Mouse (Mus musculus) hindbrain, embryonic 12.5 days (tissue): ENCODE results near the gene Mllt10. TPM values are rescaled to one million over a fixed set of nuclear protein-coding genes. Genes with fewer than 3 reads are reported as not detected.

Source experiments
- ATAC-seq: fragments of 200-750 bp; cut with Nextera tagmentation; 2 replicates; pipeline ENCODE4 v1.8.0; 2017; ENCODE audit warnings: moderate TSS enrichment; ENCODE audit not compliant: low FRiP score
- H3K27ac ChIP-seq: fragments of 300-500 bp; sonication (generic); 2 replicates; pipeline ENCODE4 v1.5.1; 2016; ENCODE audit warnings: mild to moderate bottlenecking
- H3K27me3 ChIP-seq: fragments of 300-500 bp; sonication (generic); 2 replicates; pipeline ENCODE4 v1.6.1; 2016; ENCODE audit warnings: mild to moderate bottlenecking
- H3K36me3 ChIP-seq: fragments of 300-500 bp; sonication (generic); 2 replicates; pipeline ENCODE4 v1.6.1; 2016; ENCODE audit warnings: mild to moderate bottlenecking
- H3K4me1 ChIP-seq: fragments of 300-500 bp; sonication (generic); 2 replicates; pipeline ENCODE4 v1.6.1; 2016
- H3K4me2 ChIP-seq: fragments of 300-500 bp; sonication (generic); replicated peaks from 2 replicates; pipeline ENCODE4 v1.6.1; 2016; ENCODE audit warnings: mild to moderate bottlenecking
- H3K4me3 ChIP-seq: fragments of 300-500 bp; sonication (generic); 2 replicates; pipeline ENCODE4 v1.5.1; 2016; ENCODE audit warnings: mild to moderate bottlenecking
- H3K9ac ChIP-seq: fragments of 300-500 bp; sonication (generic); 2 replicates; pipeline ENCODE4 v1.6.1; 2016; ENCODE audit warnings: mild to moderate bottlenecking, moderate library complexity
- H3K9me3 ChIP-seq: fragments of 300-500 bp; sonication (generic); replicated peaks from 2 replicates; pipeline ENCODE4 v1.6.1; 2016; ENCODE audit warnings: mild to moderate bottlenecking
- WGBS: fragments of 180-500 bp; shearing (Covaris S2); methylation state at CpG from one replicate; pipeline ENCODE4 v1.1.7; 2016; 5-methylcytosine and 5-hydroxymethylcytosine counted together
- polyA plus RNA-seq: library from polyadenylated mRNA; unstranded; fragments of >200 nt; fragmentation: Nextera tagmentation; extraction: Ambion mirVana; gene quantifications from 2 replicates; pipeline ENCODE4 v1.2.1, GENCODE M21; 2016

Mllt10 gene
- polyA plus RNA-seq, 1 experiment from 2014 or later = 70.8 TPM

GRCm38 (mm10) chr2:18201820-18202462, 146.9 kb downstream of the Mllt10 start:
- no peak for ATAC-seq
- 95% methylated on average over 1 of the region's 1 CpGs for WGBS
- no peak overlapping the region for H3K4me2 ChIP-seq
- no peak overlapping the region for H3K27ac ChIP-seq
- H3K4me3 ChIP-seq = no peak overlapping the region
- H3K9ac ChIP-seq = no peak overlapping the region
- no peaks in the 10 kb centered on the region for H3K9me3 ChIP-seq
- H3K27me3 ChIP-seq = no peaks in the 10 kb centered on the region
- H3K4me1 ChIP-seq = peaks cover 4% of the 10 kb centered on the region; the same call in 1 of the 2 replicates
- H3K36me3 ChIP-seq = peaks cover 39% of the 10 kb centered on the region

GRCm38 (mm10) chr2:18202923-18203322, 147.9 kb downstream of the Mllt10 start:
- no peak for ATAC-seq
- H3K9me3 ChIP-seq = no peaks in the 10 kb centered on the region
- 93% methylated on average over 4 of the region's 4 CpGs for WGBS
- H3K9ac ChIP-seq = no peak overlapping the region
- H3K4me2 ChIP-seq = no peak overlapping the region
- peaks cover 4% of the 10 kb centered on the region; the same call in 1 of the 2 replicates for H3K4me1 ChIP-seq
- no peak overlapping the region for H3K27ac ChIP-seq
- peaks cover 39% of the 10 kb centered on the region for H3K36me3 ChIP-seq
- H3K27me3 ChIP-seq = no peaks in the 10 kb centered on the region
- H3K4me3 ChIP-seq = no peak overlapping the region

- peaks cover 49% of the 10 kb centered on the region for H3K36me3 ChIP-seq
- H3K4me1 ChIP-seq = peaks cover 4% of the 10 kb centered on the region; the same call in 1 of the 2 replicates
- H3K27ac ChIP-seq = no peak overlapping the region
- no peak overlapping the region for H3K4me2 ChIP-seq
- H3K9me3 ChIP-seq = no peaks in the 10 kb centered on the region
- WGBS = 83% methylated on average over 3 of the region's 3 CpGs
- no peak for ATAC-seq
- H3K9ac ChIP-seq = no peak overlapping the region
- no peaks in the 10 kb centered on the region for H3K27me3 ChIP-seq
- no peak overlapping the region for H3K4me3 ChIP-seq
Measured at GRCm38 (mm10) chr2:18205118-18205517, 150.1 kb downstream of the Mllt10 start.

- Histone ChIP-seq H3K9ac (no peak overlapping the region), H3K4me3 (no peak overlapping the region), H3K4me2 (no peak overlapping the region), H3K4me1 (peaks cover 4% of the 10 kb centered on the region; the same call in 1 of the 2 replicates), H3K9me3 (no peaks in the 10 kb centered on the region), H3K36me3 (peaks cover 60% of the 10 kb centered on the region), H3K27me3 (no peaks in the 10 kb centered on the region), H3K27ac (0 out of 2 replicates have a peak overlapping the region, but pooled peaks have one; percentile 44)
- ATAC-seq = peak; percentile 73; the same call in 1 of the 2 replicates
- 74% methylated on average over 10 of the region's 10 CpGs for WGBS
Measured at GRCm38 (mm10) chr2:18206811-18207210, 151.8 kb downstream of the Mllt10 start.

GRCm38 (mm10) chr2:18208578-18208977, 153.5 kb downstream of the Mllt10 start:
- H3K4me1 ChIP-seq = peaks cover 4% of the 10 kb centered on the region; the same call in 1 of the 2 replicates
- ATAC-seq = no peak
- no peaks in the 10 kb centered on the region for H3K27me3 ChIP-seq
- 84% methylated on average over 6 of the region's 6 CpGs for WGBS
- no peak overlapping the region for H3K4me2 ChIP-seq
- H3K9ac ChIP-seq = no peak overlapping the region
- peaks cover 61% of the 10 kb centered on the region for H3K36me3 ChIP-seq
- H3K27ac ChIP-seq = no peak overlapping the region
- no peak overlapping the region for H3K4me3 ChIP-seq
- no peaks in the 10 kb centered on the region for H3K9me3 ChIP-seq

GRCm38 (mm10) chr2:18209211-18209823, 154.3 kb downstream of the Mllt10 start:
- no peak overlapping the region for H3K9ac ChIP-seq
- ATAC-seq = no peak
- H3K4me3 ChIP-seq = no peak overlapping the region
- WGBS = 86% methylated on average over 7 of the region's 7 CpGs
- peaks cover 4% of the 10 kb centered on the region; the same call in 1 of the 2 replicates for H3K4me1 ChIP-seq
- H3K36me3 ChIP-seq = peaks cover 64% of the 10 kb centered on the region
- no peak overlapping the region for H3K27ac ChIP-seq
- H3K27me3 ChIP-seq = no peaks in the 10 kb centered on the region
- H3K9me3 ChIP-seq = no peaks in the 10 kb centered on the region
- no peak overlapping the region for H3K4me2 ChIP-seq

- no peak for ATAC-seq
- Histone ChIP-seq H3K9me3 (no peaks in the 10 kb centered on the region), H3K4me3 (no peak overlapping the region), H3K9ac (no peak overlapping the region), H3K36me3 (peaks cover 71% of the 10 kb centered on the region), H3K4me1 (peaks cover 4% of the 10 kb centered on the region; the same call in 1 of the 2 replicates), H3K4me2 (no peak overlapping the region), H3K27ac (no peak overlapping the region), H3K27me3 (no peaks in the 10 kb centered on the region)
- WGBS = 88% methylated on average over 4 of the region's 4 CpGs
Measured at GRCm38 (mm10) chr2:18209948-18210347, 154.9 kb downstream of the Mllt10 start.

GRCm38 (mm10) chr2:18214031-18214430, 159.0 kb downstream of the Mllt10 start:
- Histone ChIP-seq H3K9me3 (no peaks in the 10 kb centered on the region), H3K4me2 (no peak overlapping the region), H3K4me3 (no peak overlapping the region), H3K27me3 (no peaks in the 10 kb centered on the region), H3K4me1 (peaks cover 3% of the 10 kb centered on the region; the same call in 1 of the 2 replicates), H3K36me3 (peaks cover 67% of the 10 kb centered on the region), H3K9ac (no peak overlapping the region), H3K27ac (no peak overlapping the region)
- WGBS = 77% methylated on average over 2 of the region's 2 CpGs
- ATAC-seq = no peak

GRCm38 (mm10) chr2:18217867-18218266, 162.8 kb downstream of the Mllt10 start:
- WGBS = 70% methylated on average over 3 of the region's 3 CpGs
- H3K4me2 ChIP-seq = no peak overlapping the region
- H3K9me3 ChIP-seq = no peaks in the 10 kb centered on the region
- ATAC-seq = no peak
- no peak overlapping the region for H3K27ac ChIP-seq
- H3K27me3 ChIP-seq = no peaks in the 10 kb centered on the region
- peaks cover 3% of the 10 kb centered on the region; the same call in 1 of the 2 replicates for H3K4me1 ChIP-seq
- no peak overlapping the region for H3K9ac ChIP-seq
- peaks cover 46% of the 10 kb centered on the region for H3K36me3 ChIP-seq
- H3K4me3 ChIP-seq = no peak overlapping the region

- Histone ChIP-seq H3K27ac (no peak overlapping the region; the same call in 1 of the 2 replicates), H3K36me3 (peaks cover 42% of the 10 kb centered on the region), H3K4me3 (no peak overlapping the region), H3K9ac (no peak overlapping the region), H3K4me2 (no peak overlapping the region), H3K4me1 (peaks cover 3% of the 10 kb centered on the region; the same call in 1 of the 2 replicates), H3K9me3 (no peaks in the 10 kb centered on the region), H3K27me3 (no peaks in the 10 kb centered on the region)
- WGBS = 75% methylated on average over 5 of the region's 5 CpGs
- ATAC-seq = no peak
Measured at GRCm38 (mm10) chr2:18218500-18218899, 163.5 kb downstream of the Mllt10 start.

- no peak overlapping the region for H3K4me2 ChIP-seq
- ATAC-seq = no peak
- peaks cover 36% of the 10 kb centered on the region for H3K36me3 ChIP-seq
- H3K4me1 ChIP-seq = peaks cover 3% of the 10 kb centered on the region; the same call in 1 of the 2 replicates
- H3K9ac ChIP-seq = no peak overlapping the region
- H3K9me3 ChIP-seq = no peaks in the 10 kb centered on the region
- H3K27me3 ChIP-seq = no peaks in the 10 kb centered on the region
- H3K4me3 ChIP-seq = no peak overlapping the region
- H3K27ac ChIP-seq = no peak overlapping the region
- 76% methylated on average over 8 of the region's 8 CpGs for WGBS
Measured at GRCm38 (mm10) chr2:18219136-18219535, 164.1 kb downstream of the Mllt10 start.

- H3K9me3 ChIP-seq = no peaks in the 10 kb centered on the region
- no peaks in the 10 kb centered on the region for H3K27me3 ChIP-seq
- H3K4me1 ChIP-seq = peaks cover 3% of the 10 kb centered on the region; the same call in 1 of the 2 replicates
- peaks cover 32% of the 10 kb centered on the region for H3K36me3 ChIP-seq
- H3K4me3 ChIP-seq = no peak overlapping the region
- whole genome bisulfite sequencing = 81% methylated on average over 13 of the region's 13 CpGs
- no peak overlapping the region for H3K27ac ChIP-seq
- no peak for ATAC-seq
- no peak overlapping the region for H3K4me2 ChIP-seq
- H3K9ac ChIP-seq = no peak overlapping the region
Measured at GRCm38 (mm10) chr2:18219569-18219968, 164.5 kb downstream of the Mllt10 start.
